Mouse (Mus musculus): ENCODE results near the gene Orc5. TPM values are rescaled to one million over a fixed set of nuclear protein-coding genes. Genes with fewer than 3 reads are reported as not detected.

The Orc5 gene
- polyA plus RNA-seq (2014; fragmentation: Illumina TruSeq; extraction: RNeasy Lipid Tissue Mini Kit (QIAGEN cat#74804); ENCODE audit: low read depth, low replicate concordance) = 55.7 TPM

DNA sequence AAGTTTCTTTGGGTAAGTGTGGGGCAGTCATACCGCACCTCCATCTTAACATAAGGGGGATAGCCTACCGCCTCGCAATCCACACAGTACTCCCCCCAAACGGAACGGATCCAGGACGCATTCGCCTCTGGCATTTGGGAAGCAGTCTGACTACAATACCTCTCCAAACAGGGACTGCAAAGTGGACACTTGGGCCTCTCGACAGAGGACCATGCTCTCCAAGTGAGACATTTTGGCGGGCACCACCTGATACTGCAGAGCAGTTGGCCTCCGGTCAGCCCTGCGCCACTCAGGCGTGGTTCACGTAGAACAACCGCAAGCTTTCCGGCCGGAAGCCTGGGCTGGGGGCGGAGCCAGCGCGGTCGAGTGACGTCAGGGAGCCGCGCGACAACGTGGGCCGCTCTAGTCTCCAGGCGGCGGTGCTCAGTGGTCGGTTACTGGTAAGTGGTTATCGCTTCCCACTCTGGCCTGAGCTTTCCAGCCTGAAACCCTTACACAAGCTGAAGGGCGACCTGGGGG is at the start of gene Orc5:
Orc5 (minus strand) TSS at position 397 of the 519 bp plus-strand sequence.

Other genes with a start within 250 kb of the Orc5 start
- gene Reln, start 205.7 kb downstream of the Orc5 start, polyA plus RNA-seq (2014; fragmentation: Illumina TruSeq; extraction: RNeasy Lipid Tissue Mini Kit (QIAGEN cat#74804); ENCODE audit: low read depth, low replicate concordance) = 8.2 TPM
- 0.36 TPM for gene Lhfpl3, start 195.6 kb upstream of the Orc5 start, polyA plus RNA-seq (2014; fragmentation: Illumina TruSeq; extraction: RNeasy Lipid Tissue Mini Kit (QIAGEN cat#74804); ENCODE audit: low read depth, low replicate concordance)